Mouse (Mus musculus) frontal cortex, postnatal 25 days (tissue): ENCODE data around the gene Rptor.

Experiments used
- DNase-seq, 2 experiments: peaks; one replicate each; pipeline ENCODE4 v3.0.0; 2022; ENCODE audit warnings: low spot score in 2 of 2

Rptor gene

GRCm38 (mm10) chr11:119811598-119811997, 208.9 kb downstream of the Rptor start:
- DNase-seq: no peak

- no peak for DNase-seq
These were observed 209.4 kb downstream of the Rptor start for GRCm38 (mm10) chr11:119812093-119812492.

GRCm38 (mm10) chr11:119814035-119814558, 211.4 kb downstream of the Rptor start:
- DNase-seq: no peak

- no peak for DNase-seq
These were observed 214.2 kb downstream of the Rptor start for GRCm38 (mm10) chr11:119816798-119817361.

- DNase-seq: no peak
These were observed 214.7 kb downstream of the Rptor start for GRCm38 (mm10) chr11:119817362-119817837.

GRCm38 (mm10) chr11:119817898-119818297, 215.2 kb downstream of the Rptor start:
- DNase-seq: no peak

- no peak for DNase-seq
These were observed 218.8 kb downstream of the Rptor start for GRCm38 (mm10) chr11:119821514-119821913.

GRCm38 (mm10) chr11:119824072-119824649, 221.5 kb downstream of the Rptor start:
- DNase-seq: no peak

- no peak for DNase-seq
These were observed 223.1 kb downstream of the Rptor start for GRCm38 (mm10) chr11:119825783-119826182.

- DNase-seq: no peak
These were observed 223.5 kb downstream of the Rptor start for GRCm38 (mm10) chr11:119826239-119826638.

GRCm38 (mm10) chr11:119829116-119829515, 226.4 kb downstream of the Rptor start:
- DNase-seq: no peak

GRCm38 (mm10) chr11:119831682-119832081, 229.0 kb downstream of the Rptor start:
- DNase-seq: no peak

- DNase-seq: no peak
These were observed 230.6 kb downstream of the Rptor start for GRCm38 (mm10) chr11:119833311-119833710.

- DNase-seq: no peak
These were observed 231.4 kb downstream of the Rptor start for GRCm38 (mm10) chr11:119833877-119834804.

GRCm38 (mm10) chr11:119836326-119836725, 233.6 kb downstream of the Rptor start:
- DNase-seq: no peak

GRCm38 (mm10) chr11:119837786-119838185, 235.1 kb downstream of the Rptor start:
- DNase-seq: no peak

- no peak for DNase-seq
These were observed 237.0 kb downstream of the Rptor start for GRCm38 (mm10) chr11:119839411-119840342.

- DNase-seq: no peak
These were observed 243.9 kb downstream of the Rptor start for GRCm38 (mm10) chr11:119846608-119847007.

- DNase-seq: no peak
These were observed 244.4 kb downstream of the Rptor start for GRCm38 (mm10) chr11:119847076-119847475.

GRCm38 (mm10) chr11:119847569-119847968, 244.9 kb downstream of the Rptor start:
- DNase-seq: no peak

- DNase-seq: no peak
These were observed 245.5 kb downstream of the Rptor start for GRCm38 (mm10) chr11:119848189-119848588.
